Mouse (Mus musculus): ENCODE results near the gene Tlr4. TPM values are rescaled to one million over a fixed set of nuclear protein-coding genes. Genes with fewer than 3 reads are reported as not detected.

The Tlr4 gene
- total RNA-seq, 2 experiments from 2014 or later, result 18.2 to 22.9 TPM

GRCm38 (mm10) chr4:66894981-66895380 is 67.6 kb downstream of the Tlr4 start:
- ATAC-seq (ENCODE audit: poor library complexity, severe bottlenecking), result no peak

GRCm38 (mm10) chr4:66900126-66900525 is 72.7 kb downstream of the Tlr4 start:
- no peak for ATAC-seq (ENCODE audit: poor library complexity, severe bottlenecking)

GRCm38 (mm10) chr4:66901498-66901897 is 74.1 kb downstream of the Tlr4 start:
- ATAC-seq (ENCODE audit: poor library complexity, severe bottlenecking), result no peak

GRCm38 (mm10) chr4:66908376-66908775 is 81.0 kb downstream of the Tlr4 start:
- no peak for ATAC-seq (ENCODE audit: poor library complexity, severe bottlenecking)

GRCm38 (mm10) chr4:66919630-66920372 is 92.4 kb downstream of the Tlr4 start:
- no peak for ATAC-seq (ENCODE audit: poor library complexity, severe bottlenecking)

- ATAC-seq (ENCODE audit: poor library complexity, severe bottlenecking), result no peak
Observed at GRCm38 (mm10) chr4:66923616-66924276, 96.4 kb downstream of the Tlr4 start.

- no peak for ATAC-seq (ENCODE audit: poor library complexity, severe bottlenecking)
Observed at GRCm38 (mm10) chr4:66926066-66926465, 98.7 kb downstream of the Tlr4 start.

- no peak for ATAC-seq (ENCODE audit: poor library complexity, severe bottlenecking)
Observed at GRCm38 (mm10) chr4:66927537-66928088, 100.2 kb downstream of the Tlr4 start.

GRCm38 (mm10) chr4:66938489-66939061 is 111.2 kb downstream of the Tlr4 start:
- ATAC-seq (ENCODE audit: poor library complexity, severe bottlenecking), result no peak

GRCm38 (mm10) chr4:66941894-66942293 is 114.5 kb downstream of the Tlr4 start:
- ATAC-seq (ENCODE audit: poor library complexity, severe bottlenecking), result no peak

- ATAC-seq (ENCODE audit: poor library complexity, severe bottlenecking), result no peak
Observed at GRCm38 (mm10) chr4:66943699-66944098, 116.3 kb downstream of the Tlr4 start.

GRCm38 (mm10) chr4:66947657-66948056 is 120.3 kb downstream of the Tlr4 start:
- no peak for ATAC-seq (ENCODE audit: poor library complexity, severe bottlenecking)

GRCm38 (mm10) chr4:66974918-66975317 is 147.5 kb downstream of the Tlr4 start:
- no peak for ATAC-seq (ENCODE audit: poor library complexity, severe bottlenecking)

Data from megakaryocyte, adult 5-6 weeks (primary cell).